Mouse (Mus musculus) gastrocnemius, adult 18-20 months (tissue): ENCODE results near the gene Scyl1. TPM values are rescaled to one million over a fixed set of nuclear protein-coding genes. Genes with fewer than 3 reads are reported as not detected.
"Not testable (repeated sequence)": the region's sequence is repeated elsewhere in the genome, so short reads cannot be mapped to it uniquely, and the experiment has no call there.

ENCODE experiments used
- DNase-seq: peaks from one replicate; pipeline ENCODE4 v3.0.0; 2021; ENCODE audit warnings: low spot score
- total RNA-seq, 2 experiments: library from RNA; stranded (reverse); gene quantifications; 2 replicates each; pipeline ENCODE4 v1.2.3; 2021

Scyl1 gene
- total RNA-seq, 2 experiments from 2014 or later, result 70.6 to 74.4 TPM

GRCm38 (mm10) chr19:5803041-5803880, 32.0 kb upstream of the Scyl1 start:
- peak; percentile 99 for DNase-seq

GRCm38 (mm10) chr19:5802787-5803040, 31.5 kb upstream of the Scyl1 start:
- no peak for DNase-seq

GRCm38 (mm10) chr19:5802011-5802786, 31.0 kb upstream of the Scyl1 start:
- DNase-seq, result peak; percentile 98

- no peak for DNase-seq
Measured at GRCm38 (mm10) chr19:5801432-5801964, 30.3 kb upstream of the Scyl1 start.

- no peak for DNase-seq
Measured at GRCm38 (mm10) chr19:5800632-5801431, 29.6 kb upstream of the Scyl1 start.

- no peak for DNase-seq
Measured at GRCm38 (mm10) chr19:5800350-5800631, 29.1 kb upstream of the Scyl1 start.

DNA sequence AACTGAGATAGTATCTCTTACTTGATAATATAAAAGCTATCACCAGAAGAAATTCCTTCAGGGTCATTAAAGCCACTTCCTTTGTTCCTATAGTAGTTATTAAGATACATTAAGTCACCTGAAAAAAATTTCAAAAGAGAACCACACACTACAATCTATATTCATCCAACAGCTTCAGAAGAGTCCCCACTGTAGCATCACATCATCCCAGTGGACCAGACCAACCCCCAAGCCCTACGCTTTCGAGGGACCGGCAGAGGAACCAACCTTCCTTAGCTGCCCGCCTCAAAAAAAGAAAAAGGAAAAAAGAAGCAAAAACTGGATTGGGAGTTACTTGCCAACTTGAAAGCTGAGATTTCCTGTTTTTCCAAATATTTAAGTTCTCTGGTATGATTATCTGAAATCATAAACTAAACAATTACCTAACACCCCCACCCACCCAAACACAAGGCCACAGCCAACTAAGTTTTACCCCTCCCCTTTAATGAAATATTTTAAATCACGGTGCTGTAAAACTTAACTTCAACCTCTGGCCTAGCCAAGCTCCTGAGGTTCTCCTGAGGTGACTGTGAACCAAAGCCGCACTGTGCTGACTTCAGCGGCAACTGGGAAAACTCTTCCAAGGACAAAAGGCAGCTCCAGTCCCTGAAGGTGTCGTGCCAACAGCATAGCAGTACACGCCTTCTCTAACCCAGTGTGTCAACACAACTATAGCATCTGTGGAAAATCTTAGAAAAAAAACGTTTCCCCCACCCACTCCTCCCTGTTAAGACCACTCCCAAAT, 28.5 kb upstream of the Scyl1 start:
- DNase-seq, result no peak

DNA sequence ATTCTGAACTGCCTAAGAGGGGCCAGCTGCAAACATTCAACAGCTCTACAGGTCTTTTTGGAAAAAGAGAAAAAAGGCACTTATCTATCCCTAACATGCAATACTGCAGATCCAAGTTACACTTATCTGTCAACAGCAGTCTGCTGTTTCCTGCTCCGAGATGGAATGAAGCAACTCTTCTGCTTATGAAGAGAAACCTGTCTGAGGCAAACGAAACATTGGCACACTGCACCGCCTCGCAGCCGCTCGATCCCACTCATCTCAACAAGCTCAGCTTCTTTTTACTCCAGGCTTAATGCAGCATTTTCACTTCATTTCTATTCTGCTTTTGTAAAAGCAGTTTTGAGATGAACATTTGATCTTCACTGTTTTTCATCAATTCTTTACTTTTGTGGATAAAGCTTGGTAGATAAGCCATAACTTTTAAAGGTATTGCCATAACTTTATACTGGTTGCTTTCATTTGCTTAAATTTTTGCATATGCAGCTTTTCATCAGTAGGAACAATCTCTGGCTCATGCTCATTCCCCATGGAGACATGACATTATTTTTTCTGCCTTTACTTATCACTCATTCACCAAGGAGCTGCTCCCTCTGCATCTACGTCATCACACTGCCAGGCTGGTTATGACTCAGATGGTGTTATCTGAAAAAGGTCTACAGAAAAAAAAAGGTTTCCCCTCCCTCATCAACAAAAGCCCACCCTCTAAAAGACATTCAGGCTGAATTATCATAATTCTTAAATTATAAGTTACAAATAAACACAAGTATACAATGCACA, 27.7 kb upstream of the Scyl1 start:
- DNase-seq, result no peak

- DNase-seq, result no peak
Measured at GRCm38 (mm10) chr19:5797381-5798111, 26.3 kb upstream of the Scyl1 start.

DNA sequence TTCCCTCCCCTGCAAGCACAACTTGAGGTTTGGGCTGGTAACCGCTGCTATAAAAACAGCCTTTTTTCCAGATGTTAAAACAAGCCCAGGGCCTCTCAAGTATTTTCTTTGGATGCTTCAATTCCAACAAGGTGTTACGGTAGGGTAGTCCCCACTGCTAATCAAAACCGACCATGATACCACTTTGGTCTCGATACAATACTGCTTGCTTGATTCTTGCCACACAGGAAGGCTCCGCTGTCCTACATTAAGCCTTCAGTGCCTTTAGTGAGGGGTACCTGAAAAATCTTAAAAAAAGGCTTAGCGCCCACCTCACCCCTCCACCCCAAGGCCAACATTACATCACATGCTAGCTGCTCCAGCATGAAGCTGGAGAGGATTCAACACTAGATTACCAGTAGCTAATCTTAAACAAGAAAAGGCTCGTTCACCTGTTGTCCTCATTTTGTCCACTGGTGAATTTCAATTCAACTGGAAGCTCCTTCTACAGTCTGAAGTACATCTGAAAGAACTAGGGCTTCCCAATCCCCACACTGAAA, 25.4 kb upstream of the Scyl1 start:
- DNase-seq, result no peak

- no peak for DNase-seq
Measured at GRCm38 (mm10) chr19:5795668-5796572, 24.7 kb upstream of the Scyl1 start.

DNA sequence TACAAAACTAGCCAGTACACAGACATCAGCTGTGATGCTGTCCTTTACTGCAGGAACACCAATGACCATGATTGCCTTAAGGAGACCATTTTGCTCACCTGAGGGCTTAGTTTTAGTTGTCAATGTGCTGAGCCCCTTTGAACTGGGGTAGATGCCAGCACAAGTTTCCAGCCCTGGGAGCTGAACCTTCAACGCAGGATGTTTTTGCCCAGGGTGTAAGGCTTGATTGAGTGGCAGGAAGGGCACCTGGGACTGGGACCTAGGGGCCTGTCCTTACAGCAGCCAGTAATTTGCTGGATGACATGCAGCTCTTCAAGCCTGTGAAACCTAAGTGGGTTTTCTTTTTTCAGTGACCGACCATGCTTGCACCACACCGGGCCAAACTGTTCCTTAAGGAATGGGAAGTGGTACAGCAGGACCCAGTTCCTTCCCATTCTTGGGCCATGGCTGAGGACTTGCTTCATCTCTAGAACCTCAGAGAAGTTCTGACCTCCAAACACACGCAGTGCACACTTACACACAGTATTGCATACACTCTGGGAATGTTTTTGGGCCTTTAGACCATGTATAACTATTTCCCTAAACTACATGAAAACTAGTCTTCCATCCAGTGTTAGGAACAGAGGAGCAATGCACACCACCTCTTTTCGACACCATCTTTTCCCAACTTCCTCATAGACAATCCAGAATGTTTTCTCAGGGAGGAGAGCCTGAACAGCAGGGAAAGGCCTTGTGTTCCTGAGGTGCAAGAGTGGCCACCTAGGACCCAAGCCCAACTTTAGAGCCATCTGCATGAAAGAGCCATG, 23.8 kb upstream of the Scyl1 start:
- no peak for DNase-seq

DNA sequence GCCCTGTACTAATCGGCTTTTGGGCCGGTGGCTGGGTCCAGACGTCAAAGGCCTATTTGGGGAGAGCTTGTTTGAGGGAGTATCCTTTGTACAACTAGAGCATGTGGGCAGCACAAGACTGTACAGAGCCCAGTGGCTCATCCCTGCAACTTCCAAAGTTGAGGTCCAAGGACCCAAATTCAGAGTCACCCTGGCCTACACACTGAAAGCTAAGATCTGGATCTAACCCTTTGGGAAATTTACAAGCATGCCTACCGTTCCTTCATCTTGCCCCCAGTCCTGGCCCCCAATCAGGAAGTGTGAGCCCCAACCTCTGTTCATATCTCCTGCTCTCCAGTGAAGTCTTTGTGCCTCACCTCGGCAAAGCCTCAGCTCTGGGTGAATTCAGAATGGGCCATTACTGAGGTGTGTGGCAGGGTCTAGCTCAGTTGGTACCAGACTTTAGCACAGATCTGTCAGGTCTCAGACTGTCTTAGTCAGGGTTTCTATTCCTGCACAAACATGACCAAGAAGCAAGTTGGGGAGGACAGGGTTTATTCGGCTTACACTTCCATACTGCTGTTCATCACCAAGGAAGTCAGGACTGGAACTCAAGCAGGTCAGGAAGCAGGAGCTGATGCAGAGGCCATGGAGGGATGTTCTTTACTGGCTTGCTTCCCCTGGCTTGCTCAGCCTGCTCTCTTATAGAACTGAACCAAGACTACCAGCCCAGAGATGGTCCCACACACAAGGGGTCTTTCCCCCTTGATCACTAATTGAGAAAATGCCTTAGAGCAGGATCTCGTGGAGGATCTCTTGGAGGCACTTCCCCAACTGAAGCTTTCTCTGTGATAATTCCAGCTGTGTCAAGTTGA, 22.9 kb upstream of the Scyl1 start:
- not testable (repeated sequence) for DNase-seq

GRCm38 (mm10) chr19:5793116-5793515, 21.9 kb upstream of the Scyl1 start:
- peak; percentile 68 for DNase-seq

- no peak for DNase-seq
Measured at GRCm38 (mm10) chr19:5791329-5791728, 20.1 kb upstream of the Scyl1 start.

DNA sequence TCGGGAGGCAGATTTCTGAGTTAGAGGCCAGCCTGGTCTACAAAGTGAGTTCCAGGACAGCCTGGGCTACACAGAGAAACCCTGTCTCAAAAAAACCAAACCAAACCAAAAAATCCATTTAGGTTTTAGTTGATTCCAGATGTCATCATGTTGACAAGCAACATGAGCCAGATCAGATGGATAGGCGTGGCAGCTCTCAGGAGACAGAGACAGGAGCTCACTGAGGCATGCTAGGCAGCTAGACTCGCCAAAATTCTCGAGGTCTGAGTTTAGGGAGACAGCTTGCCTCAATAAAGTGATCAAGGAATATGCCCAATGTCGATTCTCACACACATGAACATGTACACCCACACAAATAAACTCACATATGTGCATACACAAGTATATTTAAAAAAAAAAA, 17.8 kb upstream of the Scyl1 start:
- DNase-seq, result no peak

GRCm38 (mm10) chr19:5788620-5789019, 17.4 kb upstream of the Scyl1 start:
- no peak for DNase-seq
